Mouse (Mus musculus) liver, adult (tissue): ENCODE results near the gene Srprb.

Experiments used
- GATA4 ChIP-seq: IDR thresholded peaks from 2 replicates; pipeline ENCODE4 v1.6.1; 2014; ENCODE audit warnings: mild to moderate bottlenecking, low read length; ENCODE audit not compliant: insufficient replicate concordance

Gene Srprb

GRCm38 (mm10) chr9:103201561-103202260 lies at the start of gene Srprb:
Gene Srprb, minus strand, starts transcription at chr9:103202137.
- TF ChIP-seq GATA4: peak; percentile 60; the same call in 1 of the 2 replicates

- peak; percentile 90; the same call in 1 of the 2 replicates for TF ChIP-seq GATA4
Measured at GRCm38 (mm10) chr9:103248618-103249017, 46.7 kb upstream of the Srprb start.

GRCm38 (mm10) chr9:103246526-103247168 lies 44.7 kb upstream of the Srprb start:
- no peak for TF ChIP-seq GATA4

- peak; percentile 79; the same call in 1 of the 2 replicates for TF ChIP-seq GATA4
Measured at GRCm38 (mm10) chr9:103243640-103244039, 41.7 kb upstream of the Srprb start.

GRCm38 (mm10) chr9:103241206-103241605 lies 39.3 kb upstream of the Srprb start:
- TF ChIP-seq GATA4: 0 out of 2 replicates have a peak, but pooled peaks have one; percentile 14

- TF ChIP-seq GATA4: no peak
Measured at GRCm38 (mm10) chr9:103239471-103239870, 37.5 kb upstream of the Srprb start.

GRCm38 (mm10) chr9:103234565-103235165 lies 32.7 kb upstream of the Srprb start:
- no peak for TF ChIP-seq GATA4

GRCm38 (mm10) chr9:103234059-103234458 lies 32.1 kb upstream of the Srprb start:
- TF ChIP-seq GATA4: no peak; the same call in 1 of the 2 replicates

- no peak for TF ChIP-seq GATA4
Measured at GRCm38 (mm10) chr9:103233006-103233395, 31.1 kb upstream of the Srprb start.

- TF ChIP-seq GATA4: no peak
Measured at GRCm38 (mm10) chr9:103232232-103233005, 30.5 kb upstream of the Srprb start.

- no peak; the same call in 1 of the 2 replicates for TF ChIP-seq GATA4
Measured at GRCm38 (mm10) chr9:103230151-103230951, 28.4 kb upstream of the Srprb start, which contains the start of the genes Gm20425 and Trf. Gene Gm20425, minus strand, starts transcription at chr9:103230307. Gene Trf, minus strand, starts transcription at chr9:103230444.

- TF ChIP-seq GATA4: no peak
Measured at GRCm38 (mm10) chr9:103229037-103229867, 27.3 kb upstream of the Srprb start.

- TF ChIP-seq GATA4: peak; percentile 90; the same call in 1 of the 2 replicates
Measured at GRCm38 (mm10) chr9:103228370-103229003, 26.6 kb upstream of the Srprb start.
